Mouse (Mus musculus) liver, embryonic 14.5 days (tissue): ENCODE measurements at regions not wholly inside any gene's neighbourhood (a gene's known extent, or its start where the extent isn't known, plus 50 kb on each side); places are given as distances from the start of the nearest gene placed in this dataset.

Experiments
- ATAC-seq: fragments of 200-750 bp; cut with Nextera tagmentation; 2 replicates; pipeline ENCODE4 v1.8.0; 2017; ENCODE audit warnings: moderate number of reproducible peaks, mild to moderate bottlenecking, moderate library complexity; ENCODE audit not compliant: insufficient read depth
- DNase-seq, 3 experiments: peaks; one replicate each; pipeline ENCODE4 v3.0.0-alpha.2; 2012 to 2013; ENCODE audit warnings: low read depth in 3 of 3, low spot score in 3 of 3
- H3K27ac ChIP-seq: fragments of 300-500 bp; sonication (generic); 2 replicates; pipeline ENCODE4 v1.5.1; 2014; ENCODE audit warnings: moderate library complexity, mild to moderate bottlenecking, control low read depth, inconsistent platforms
- H3K27me3 ChIP-seq: fragments of 300-500 bp; sonication (generic); 2 replicates; pipeline ENCODE4 v1.6.1; 2014; ENCODE audit warnings: mild to moderate bottlenecking, low read length, moderate library complexity; ENCODE audit not compliant: control insufficient read depth, insufficient read depth
- H3K36me3 ChIP-seq: fragments of 300-500 bp; sonication (generic); replicated peaks from 2 replicates; pipeline ENCODE4 v1.6.1; 2014; ENCODE audit warnings: low read depth; ENCODE audit not compliant: control insufficient read depth, insufficient read depth
- H3K4me1 ChIP-seq, 2 experiments: fragments of 200-500 bp in 1 of 2; fragments of 300-500 bp in 1 of 2; sonication (generic) in 1 of 2; replicated peaks; 2 replicates each; pipeline ENCODE4 v1.6.1; 2012 to 2014; ENCODE audit warnings: antibody characterized with exemption in 1 of 2, inconsistent platforms in 1 of 2, low read length in 1 of 2; ENCODE audit not compliant: control insufficient read depth in 2 of 2, insufficient read depth in 2 of 2
- H3K4me2 ChIP-seq: fragments of 300-500 bp; sonication (generic); 2 replicates; pipeline ENCODE4 v1.6.1; 2014; ENCODE audit warnings: low read depth, mild to moderate bottlenecking, control low read depth, moderate library complexity
- H3K4me3 ChIP-seq, 2 experiments: fragments of 200-500 bp in 1 of 2; fragments of 300-500 bp in 1 of 2; sonication (generic) in 1 of 2; 2 replicates each; pipeline ENCODE4 v1.5.1; 2012 to 2014; ENCODE audit warnings: low read depth in 2 of 2, low read length in 2 of 2, mild to moderate bottlenecking in 2 of 2, control low read depth in 1 of 2, inconsistent platforms in 1 of 2, moderate library complexity in 1 of 2; ENCODE audit not compliant: insufficient read depth in 1 of 2
- H3K9ac ChIP-seq: fragments of 300-500 bp; sonication (generic); replicated peaks from 2 replicates; pipeline ENCODE4 v1.6.1; 2014; ENCODE audit warnings: mild to moderate bottlenecking, control low read depth, moderate library complexity
- H3K9me3 ChIP-seq: fragments of 300-500 bp; sonication (generic); 2 replicates; pipeline ENCODE4 v1.6.1; 2016; ENCODE audit warnings: low read length, mixed read lengths; ENCODE audit not compliant: control insufficient read depth
- CTCF ChIP-seq: IDR thresholded peaks from 2 replicates; pipeline ENCODE4 v1.5.1; 2016; ENCODE audit warnings: antibody characterized with exemption, low read depth, control low read depth
- EP300 ChIP-seq: IDR thresholded peaks from 2 replicates; pipeline ENCODE4 v1.6.1; 2016; ENCODE audit warnings: antibody characterized with exemption, low read depth
- WGBS: fragments of 180-500 bp; shearing (Covaris S2); extraction: QIAGEN DNeasy Blood & Tissue Kit; methylation state at CpG from one replicate; pipeline ENCODE4 v1.1.7; 2014; ENCODE audit not compliant: insufficient replicate concordance; 5-methylcytosine and 5-hydroxymethylcytosine counted together

- no peak overlapping the region for H3K4me3 ChIP-seq
- WGBS = 70% methylated on average over 7 of the region's 7 CpGs
- H3K4me2 ChIP-seq = no peak overlapping the region
- no peak for DNase-seq
- H3K9ac ChIP-seq = no peak overlapping the region
- ATAC-seq = no peak
- H3K27me3 ChIP-seq = no peaks in the 10 kb centered on the region
- TF ChIP-seq EP300 (no peak), CTCF (no peak)
- no peak overlapping the region for H3K27ac ChIP-seq
- H3K4me1 ChIP-seq = no peaks in the 10 kb centered on the region
- H3K36me3 ChIP-seq = no peaks in the 10 kb centered on the region
- H3K9me3 ChIP-seq = no peaks in the 10 kb centered on the region
Measured at GRCm38 (mm10) chr6:111813982-111814603, 459.5 kb upstream of the Lmcd1 start.

- Histone ChIP-seq H3K9me3 (no peaks in the 10 kb centered on the region), H3K27me3 (no peaks in the 10 kb centered on the region), H3K4me2 (no peak overlapping the region), H3K27ac (no peak overlapping the region), H3K36me3 (no peaks in the 10 kb centered on the region), H3K4me1 (no peaks in the 10 kb centered on the region), H3K9ac (no peak overlapping the region), H3K4me3 (no peak overlapping the region)
- TF ChIP-seq EP300 (no peak), CTCF (no peak)
- no peak for DNase-seq
- ATAC-seq = no peak
Measured at GRCm38 (mm10) chr6:111815150-111815549, 458.4 kb upstream of the Lmcd1 start.

GRCm38 (mm10) chr6:111820265-111820664 lies 453.3 kb upstream of the Lmcd1 start:
- TF ChIP-seq EP300 (no peak), CTCF (no peak)
- Histone ChIP-seq H3K4me3 (no peak overlapping the region), H3K4me1 (no peaks in the 10 kb centered on the region), H3K4me2 (no peak overlapping the region), H3K36me3 (no peaks in the 10 kb centered on the region), H3K9ac (no peak overlapping the region), H3K27ac (no peak overlapping the region), H3K27me3 (no peaks in the 10 kb centered on the region), H3K9me3 (no peaks in the 10 kb centered on the region)
- DNase-seq = no peak
- no peak for ATAC-seq
- WGBS = 52% methylated on average over 3 of the region's 3 CpGs

- no peaks in the 10 kb centered on the region for H3K27me3 ChIP-seq
- H3K9me3 ChIP-seq = no peaks in the 10 kb centered on the region
- no peaks in the 10 kb centered on the region for H3K36me3 ChIP-seq
- TF ChIP-seq EP300 (no peak), CTCF (no peak)
- 53% methylated on average over 6 of the region's 6 CpGs for WGBS
- H3K9ac ChIP-seq = no peak overlapping the region
- no peak overlapping the region for H3K27ac ChIP-seq
- no peak overlapping the region for H3K4me2 ChIP-seq
- no peak overlapping the region for H3K4me3 ChIP-seq
- H3K4me1 ChIP-seq = no peaks in the 10 kb centered on the region
- ATAC-seq = no peak
- DNase-seq = no peak
Measured at GRCm38 (mm10) chr6:111844321-111844835, 429.2 kb upstream of the Lmcd1 start.

- no peaks in the 10 kb centered on the region for H3K4me1 ChIP-seq
- no peaks in the 10 kb centered on the region for H3K36me3 ChIP-seq
- no peak for DNase-seq
- no peak overlapping the region for H3K27ac ChIP-seq
- H3K27me3 ChIP-seq = no peaks in the 10 kb centered on the region
- 49% methylated on average over 3 of the region's 3 CpGs for WGBS
- TF ChIP-seq CTCF = no peak
- TF ChIP-seq EP300 = no peak
- H3K9me3 ChIP-seq = no peaks in the 10 kb centered on the region
- no peak overlapping the region for H3K4me3 ChIP-seq
- ATAC-seq = no peak
- no peak overlapping the region for H3K4me2 ChIP-seq
- no peak overlapping the region for H3K9ac ChIP-seq
Measured at GRCm38 (mm10) chr6:111866101-111866598, 407.4 kb upstream of the Lmcd1 start.
